Mouse (Mus musculus) gastrocnemius, postnatal 25 days (tissue): ENCODE data around the gene Brca1. TPM values are rescaled to one million over a fixed set of nuclear protein-coding genes. Genes with fewer than 3 reads are reported as not detected.
"Not testable (repeated sequence)": the region's sequence is repeated elsewhere in the genome, so short reads cannot be mapped to it uniquely, and the experiment has no call there.

Experiments
- DNase-seq: peaks from one replicate; pipeline ENCODE4 v3.0.0; 2022
- total RNA-seq, 2 experiments: library from RNA; stranded (reverse); gene quantifications; 1 replicate in 1 of 2; 2 replicates in 1 of 2; pipeline ENCODE4 v1.2.3; 2021

Brca1 gene
- total RNA-seq, 2 experiments from 2014 or later = 0.26 to 0.94 TPM

DNA sequence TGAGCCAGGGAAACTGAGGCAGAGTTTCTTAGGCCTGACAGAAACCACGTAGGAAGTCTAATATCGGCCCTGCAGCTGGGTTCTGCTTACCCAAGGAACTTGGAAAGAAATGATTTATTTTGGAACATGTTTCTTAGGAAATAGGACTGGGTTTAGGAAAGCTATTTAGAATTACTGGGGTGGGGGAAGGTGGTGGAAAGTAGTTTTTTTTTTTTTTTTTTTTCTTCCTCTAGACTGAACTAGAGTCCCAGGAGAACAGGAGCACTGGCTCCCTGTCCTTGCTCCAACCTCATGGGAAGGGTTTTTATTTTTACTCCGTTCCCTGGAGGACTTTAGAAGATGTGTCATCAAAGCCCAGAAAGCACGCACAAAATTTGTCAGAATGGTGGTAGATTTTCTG is 82.6 kb downstream of the Brca1 start:
- DNase-seq = no peak

DNA sequence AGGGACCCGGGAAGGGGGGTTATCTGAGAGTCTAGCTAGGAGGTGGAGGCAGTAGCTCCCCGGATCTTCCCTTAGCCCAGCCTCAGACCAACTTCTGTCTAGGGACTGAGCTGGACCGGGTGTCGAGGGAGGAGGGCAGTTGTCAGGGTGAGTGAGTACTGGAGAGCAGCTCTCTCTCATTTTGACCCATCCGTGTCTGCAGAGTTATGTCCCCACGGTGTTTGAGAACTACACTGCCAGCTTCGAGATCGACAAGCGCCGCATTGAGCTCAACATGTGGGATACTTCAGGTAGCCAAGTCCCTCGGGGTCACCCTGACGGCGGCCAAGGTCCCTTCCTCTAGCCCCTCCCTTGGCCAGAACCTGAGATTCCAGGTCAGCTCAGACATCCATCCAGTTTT is 83.0 kb downstream of the Brca1 start:
- DNase-seq = no peak

DNA sequence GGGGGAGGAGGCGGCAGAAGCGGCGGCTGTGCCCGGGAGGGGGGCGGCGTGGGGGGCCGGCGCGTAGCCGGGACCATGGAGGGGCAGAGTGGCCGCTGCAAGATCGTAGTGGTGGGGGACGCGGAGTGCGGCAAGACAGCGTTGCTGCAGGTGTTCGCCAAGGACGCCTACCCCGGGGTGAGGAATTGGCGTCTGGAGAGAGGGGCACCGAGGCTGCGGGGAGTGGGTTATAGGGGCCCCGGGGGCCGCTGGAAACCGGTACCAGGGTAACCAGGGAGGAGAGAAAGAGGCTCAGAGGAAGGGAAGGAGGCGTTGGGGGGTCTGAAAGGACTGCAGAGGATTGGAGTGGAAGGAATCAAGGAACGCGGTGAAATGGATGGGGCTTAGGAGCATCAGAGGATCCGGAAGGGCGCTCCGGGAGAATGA is 83.5 kb downstream of the Brca1 start:
- DNase-seq = no peak

DNA sequence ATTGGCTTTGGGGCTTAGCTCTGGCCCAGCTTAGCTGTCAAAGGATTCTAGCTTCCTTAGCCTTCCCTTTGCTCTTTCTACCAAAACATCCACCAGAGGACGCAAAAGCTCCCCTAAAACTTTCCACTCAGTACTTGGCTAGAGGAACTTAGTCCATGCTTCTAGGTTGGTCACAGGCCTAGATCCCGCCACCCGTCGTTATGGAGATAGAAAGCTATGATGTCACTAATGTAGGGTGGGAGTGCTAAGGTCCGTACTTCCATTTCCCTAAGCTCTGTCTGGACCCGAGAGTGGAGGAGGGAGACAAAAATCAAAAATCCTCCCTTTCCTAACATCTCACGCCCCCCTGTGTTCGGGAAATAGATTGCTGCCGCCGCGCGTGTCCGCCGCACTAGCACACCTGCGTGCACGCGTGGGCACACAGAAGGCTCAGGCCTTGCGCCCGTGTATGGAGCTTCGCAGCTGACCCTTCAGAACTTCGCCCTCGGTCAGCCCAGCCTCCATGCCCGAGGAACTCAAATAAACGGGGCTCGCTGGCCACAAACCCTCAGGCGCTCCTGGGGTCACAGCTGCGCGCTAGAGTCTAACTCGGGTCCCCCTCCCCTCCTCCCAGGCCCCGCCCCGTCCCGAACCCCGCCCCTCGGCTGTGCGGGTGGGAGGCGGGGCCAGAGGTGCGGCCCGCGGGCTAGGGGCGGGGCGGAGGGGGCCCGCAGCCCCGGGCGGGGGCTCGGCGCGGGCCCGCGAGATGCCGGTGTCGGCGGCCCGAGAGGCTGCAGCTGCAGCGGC is 84.1 kb downstream of the Brca1 start:
- peak; percentile 70 for DNase-seq

DNA sequence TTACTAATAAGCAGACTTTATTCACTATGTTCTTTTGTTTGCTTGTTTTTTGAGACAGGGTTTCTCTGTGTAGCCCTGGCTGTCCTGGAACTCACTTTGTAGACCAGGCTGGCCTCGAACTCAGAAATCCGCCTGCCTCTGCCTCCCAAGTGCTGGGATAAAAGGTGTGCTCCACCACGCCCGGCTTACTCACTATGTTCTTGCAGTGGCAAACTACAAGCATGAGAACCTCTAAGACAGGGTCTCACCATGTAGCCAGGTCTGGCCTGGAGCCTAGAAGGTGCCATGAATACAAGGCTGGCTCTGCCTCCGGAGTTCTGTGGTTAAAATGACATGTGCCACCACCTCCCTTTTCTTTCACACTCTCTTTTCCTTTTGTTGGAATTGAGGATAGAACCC is 85.2 kb downstream of the Brca1 start:
- not testable (repeated sequence) for DNase-seq

DNA sequence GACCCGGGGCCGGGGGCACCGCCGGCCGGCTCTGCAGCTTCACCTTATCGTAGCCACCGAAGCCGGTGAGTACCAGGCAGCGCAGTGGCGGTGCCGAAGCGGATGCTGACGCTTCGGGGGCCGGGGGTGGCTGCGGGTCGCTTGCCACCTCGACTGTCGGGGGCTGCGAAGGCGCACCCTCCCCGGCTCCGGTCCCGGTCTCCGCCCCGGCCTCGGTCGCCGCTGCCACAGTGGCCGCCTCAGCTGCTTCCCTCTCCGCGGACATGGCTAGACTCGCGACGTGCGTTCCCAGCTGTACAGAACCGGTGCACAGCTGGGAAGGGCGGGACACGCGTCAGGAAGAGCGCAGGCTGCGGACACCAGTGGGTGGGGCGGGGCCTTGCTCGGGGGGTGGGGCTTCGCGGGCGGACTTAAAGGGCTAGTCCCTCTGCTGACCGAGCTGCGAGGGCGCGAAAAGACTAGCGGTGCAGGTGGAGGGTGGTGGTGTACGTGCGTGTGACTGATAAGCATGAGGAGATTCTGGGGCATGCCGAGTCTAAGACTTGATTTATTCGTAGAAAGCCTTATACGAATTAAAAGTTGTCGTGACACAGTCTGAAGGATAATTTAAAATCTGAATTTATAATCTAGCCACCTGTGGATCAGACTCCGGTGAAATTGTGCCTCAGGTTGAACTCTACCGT is 85.7 kb downstream of the Brca1 start, which contains the start of gene Vat1:
TSS of gene Vat1 (minus strand) at position 362 of the 683 bp plus-strand sequence.
- DNase-seq = peak; percentile 80

DNA sequence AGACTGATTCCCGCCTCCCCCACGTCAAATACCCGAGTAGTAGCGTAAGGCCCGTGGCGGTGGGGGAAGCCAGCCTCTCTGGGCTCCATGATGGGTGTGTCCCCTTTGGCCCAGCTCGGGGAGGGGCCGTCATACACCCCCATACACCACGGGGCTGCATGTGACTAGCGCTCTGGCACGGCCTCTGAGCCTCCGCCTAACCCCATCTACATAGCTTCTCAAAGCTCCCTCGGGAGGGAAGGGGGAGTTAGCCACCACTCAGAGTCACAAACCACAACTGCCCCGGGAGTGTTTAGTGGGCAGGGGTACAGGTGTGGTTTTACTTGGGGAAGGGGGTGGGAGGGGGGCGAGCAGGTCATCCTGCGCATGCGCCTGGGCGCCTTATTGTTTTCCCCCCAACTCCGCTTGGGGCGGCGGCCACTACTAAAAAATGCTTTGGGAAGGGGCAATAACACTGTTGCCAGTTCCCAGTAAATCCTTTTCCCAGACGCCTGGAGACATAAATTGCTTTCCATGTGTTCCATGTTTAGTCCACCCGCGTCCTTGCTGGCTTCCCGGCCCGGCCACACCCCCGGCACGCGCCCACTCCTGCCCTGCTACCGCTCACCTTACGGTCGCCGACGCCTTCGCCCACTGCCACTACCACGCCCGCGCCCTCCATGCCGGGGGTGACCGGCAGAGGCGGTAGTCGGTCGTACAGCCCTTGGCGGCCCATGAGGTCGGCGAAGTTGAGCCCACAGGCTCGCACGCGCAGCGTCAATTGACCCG is 86.5 kb downstream of the Brca1 start:
- peak; percentile 83 for DNase-seq

DNA sequence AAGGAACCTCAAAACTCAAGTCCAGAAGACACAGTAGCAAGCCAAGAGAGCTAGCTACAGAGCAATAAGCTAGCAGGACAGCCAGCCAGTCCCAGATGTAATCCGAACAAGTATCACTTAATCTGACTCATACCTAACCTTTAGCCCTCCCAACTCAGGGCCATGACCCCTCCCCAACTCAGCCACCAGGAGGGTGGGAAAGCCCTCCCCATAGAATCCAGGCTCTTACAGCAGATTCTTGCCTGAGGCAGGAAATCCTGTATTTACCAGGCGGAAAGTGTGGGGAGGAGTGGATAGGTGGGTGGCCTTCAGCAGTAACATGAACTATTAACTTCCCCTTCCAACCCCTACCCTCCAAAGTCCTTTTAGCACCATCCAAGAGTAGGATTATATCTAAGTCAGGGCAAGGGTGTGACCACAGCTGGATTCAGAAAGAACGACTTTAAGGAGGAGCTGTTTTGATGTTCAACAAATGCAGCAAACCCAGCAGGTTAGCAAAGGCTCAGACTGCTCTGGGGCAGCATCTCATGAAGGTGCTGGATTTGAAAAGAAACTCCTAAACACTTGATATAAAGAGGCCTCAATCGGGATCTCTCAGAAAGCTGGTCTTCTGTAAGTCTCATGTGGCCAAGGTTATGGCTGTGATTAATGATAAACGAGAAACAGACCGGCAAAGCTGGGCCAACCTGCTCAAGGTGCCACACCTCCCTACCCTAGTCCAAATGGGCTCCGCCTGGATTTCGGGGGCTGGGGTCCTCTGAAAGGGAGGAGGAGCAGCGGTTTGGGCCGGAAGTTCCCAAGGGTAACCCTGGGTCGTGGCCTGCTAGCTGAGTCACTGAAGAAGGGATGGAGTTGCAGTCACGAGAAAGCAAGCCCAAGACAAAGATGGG is 87.3 kb downstream of the Brca1 start, which contains the start of gene Rnd2:
TSS of gene Rnd2 (plus strand) at position 789 of the 890 bp plus-strand sequence.
- DNase-seq = no peak

DNA sequence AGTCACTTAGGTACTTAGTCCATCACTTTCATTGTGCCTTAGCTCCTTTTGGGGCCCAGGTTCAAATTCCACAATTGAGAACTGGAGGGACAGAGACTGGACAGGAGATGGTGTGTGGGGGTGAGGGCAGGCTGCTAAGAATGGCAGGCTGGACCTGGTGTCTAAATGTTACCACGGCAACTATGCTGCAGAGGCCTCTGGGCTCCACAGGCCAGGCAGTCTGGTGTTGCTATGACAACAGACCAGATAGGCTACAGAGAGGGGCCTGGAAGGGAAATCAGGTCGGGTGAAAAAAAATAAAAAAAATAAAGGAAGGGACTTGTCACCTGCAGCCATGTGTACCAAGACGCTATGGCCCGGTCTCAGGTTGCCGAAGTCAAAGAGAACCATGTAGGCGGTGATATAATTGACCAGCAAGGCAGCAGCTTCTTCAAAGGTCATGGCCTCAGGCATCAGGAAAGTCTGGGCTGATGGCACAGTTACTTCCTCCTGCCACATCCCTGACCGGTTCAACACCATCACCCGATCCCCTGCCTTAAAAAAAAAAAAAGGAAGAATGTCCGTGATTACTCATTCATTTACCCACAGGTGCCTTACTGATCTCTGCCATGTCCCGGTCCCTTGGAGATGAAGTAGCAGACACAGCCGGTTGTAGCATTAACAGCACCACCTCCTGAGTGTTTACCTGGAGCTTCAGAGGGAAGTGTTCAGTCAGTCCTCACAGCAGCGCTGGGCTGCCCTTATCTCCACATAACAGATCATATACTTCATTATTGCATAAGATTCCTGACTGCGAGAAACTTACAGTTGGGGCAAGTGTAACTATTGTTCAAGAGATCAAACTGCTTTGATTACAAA is 88.9 kb downstream of the Brca1 start:
- no peak for DNase-seq

DNA sequence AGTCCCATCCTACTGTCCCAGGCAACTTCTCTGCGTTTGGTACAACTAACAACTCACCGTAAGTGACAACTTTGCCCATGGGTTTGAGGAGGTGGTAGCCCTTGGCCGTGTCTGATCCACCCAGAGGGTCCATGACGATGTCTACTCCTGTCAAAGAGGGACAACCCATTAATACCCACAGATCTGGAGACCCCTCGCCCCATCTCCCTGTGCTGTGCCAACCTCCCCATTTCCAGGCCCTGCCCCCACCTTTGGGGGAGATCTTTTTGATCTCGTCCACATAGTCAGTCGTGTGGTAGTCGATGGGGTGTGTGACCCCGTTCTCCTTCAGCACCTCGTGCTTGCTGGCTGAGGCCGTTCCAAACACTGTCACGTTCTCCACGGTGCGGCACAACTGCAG is 89.6 kb downstream of the Brca1 start:
- DNase-seq = no peak

DNA sequence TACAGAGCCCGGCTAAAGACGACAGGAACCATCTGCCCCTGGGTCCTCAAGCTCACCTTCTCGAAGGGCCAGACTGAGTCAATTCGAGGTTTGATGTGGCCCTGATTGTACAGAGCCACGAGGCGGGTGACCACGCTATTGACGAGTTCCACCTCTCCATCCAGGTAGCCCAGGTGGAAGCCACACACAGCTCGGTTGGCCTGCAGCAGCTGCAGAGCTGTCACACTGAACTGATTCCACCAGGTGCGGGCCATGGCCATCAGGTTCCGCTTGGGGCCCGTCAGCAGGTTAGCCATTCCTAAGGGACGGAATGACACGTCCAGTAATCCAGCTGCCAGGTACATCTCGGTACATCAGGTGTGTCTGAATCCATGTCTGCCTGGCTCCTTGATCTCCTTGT is 91.4 kb downstream of the Brca1 start:
- no peak for DNase-seq

DNA sequence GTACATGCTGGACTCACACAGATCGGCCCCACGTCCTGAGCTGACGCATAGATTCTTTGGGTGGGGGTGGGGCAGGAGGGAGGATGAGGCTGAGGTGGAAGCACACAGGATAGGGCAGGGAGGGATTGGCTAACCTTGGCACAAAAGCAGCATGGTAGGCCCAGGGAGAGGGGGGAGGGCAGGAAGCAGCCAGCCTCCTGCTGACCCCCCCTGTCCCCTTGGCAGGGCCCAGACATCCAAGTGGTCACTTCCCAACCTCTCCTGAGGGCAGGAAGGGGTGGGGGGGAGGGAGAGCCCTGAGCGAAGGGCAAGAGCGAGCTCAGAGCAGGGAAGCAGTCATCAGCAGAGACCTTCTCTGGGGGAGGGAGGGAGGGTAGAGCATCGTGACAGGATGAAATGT is 92.0 kb downstream of the Brca1 start:
- no peak for DNase-seq

DNA sequence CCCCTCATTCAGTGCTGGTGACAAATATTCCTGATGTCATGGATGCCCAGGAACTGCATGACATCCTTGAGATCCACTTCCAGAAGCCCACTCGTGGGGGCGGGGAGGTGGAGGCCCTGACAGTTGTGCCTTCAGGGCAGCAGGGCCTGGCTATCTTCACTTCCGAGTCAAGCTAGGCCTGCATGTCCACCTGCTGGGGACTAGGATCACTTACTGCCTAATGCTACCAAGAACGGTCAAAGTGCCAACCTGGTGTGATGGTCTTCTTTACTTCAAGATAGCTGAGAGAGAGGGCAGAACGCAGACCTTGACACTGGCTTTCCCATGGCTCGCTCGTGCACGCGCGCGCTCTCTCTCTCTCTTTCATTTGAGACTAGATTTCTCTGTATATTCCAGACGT is 93.5 kb downstream of the Brca1 start:
- DNase-seq = no peak

DNA sequence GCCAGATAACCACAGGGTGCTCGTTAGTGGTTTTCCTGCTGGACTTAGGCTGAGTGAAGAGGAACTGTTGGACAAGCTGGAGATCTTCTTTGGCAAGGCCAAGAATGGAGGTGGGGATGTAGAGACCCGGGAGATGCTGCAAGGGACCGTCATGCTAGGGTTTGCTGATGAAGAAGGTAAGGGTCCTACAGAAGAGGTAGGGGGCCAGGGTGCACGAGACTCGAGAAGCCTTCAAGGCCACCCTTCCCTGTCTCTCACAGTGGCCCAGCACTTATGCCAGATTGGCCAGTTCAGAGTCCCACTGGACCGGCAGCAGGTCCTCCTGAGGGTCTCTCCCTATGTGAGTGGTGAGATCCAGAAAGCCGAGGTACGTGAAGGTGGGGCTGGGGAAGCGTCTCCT is 94.1 kb downstream of the Brca1 start:
- DNase-seq = no peak

DNA sequence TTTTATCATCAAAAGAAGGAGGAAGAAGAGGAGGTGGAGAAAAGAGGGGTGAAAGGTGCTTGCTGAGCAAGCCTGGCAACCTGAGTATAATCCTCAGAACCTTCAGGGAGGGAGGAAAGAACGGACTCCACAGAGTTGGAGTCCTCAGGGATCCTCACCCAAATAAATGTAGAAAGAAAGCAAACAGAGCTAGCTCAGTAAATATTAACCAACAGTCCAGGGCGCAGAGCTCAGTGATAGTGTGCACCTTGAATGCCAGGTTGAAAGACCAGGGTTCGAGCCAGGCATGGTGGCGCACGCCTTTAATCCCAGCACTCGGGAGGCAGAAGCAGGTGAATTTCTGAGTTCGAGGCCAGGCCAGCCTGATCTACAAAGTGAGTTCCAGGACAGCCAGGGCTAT is 96.1 kb downstream of the Brca1 start:
- no peak for DNase-seq

DNA sequence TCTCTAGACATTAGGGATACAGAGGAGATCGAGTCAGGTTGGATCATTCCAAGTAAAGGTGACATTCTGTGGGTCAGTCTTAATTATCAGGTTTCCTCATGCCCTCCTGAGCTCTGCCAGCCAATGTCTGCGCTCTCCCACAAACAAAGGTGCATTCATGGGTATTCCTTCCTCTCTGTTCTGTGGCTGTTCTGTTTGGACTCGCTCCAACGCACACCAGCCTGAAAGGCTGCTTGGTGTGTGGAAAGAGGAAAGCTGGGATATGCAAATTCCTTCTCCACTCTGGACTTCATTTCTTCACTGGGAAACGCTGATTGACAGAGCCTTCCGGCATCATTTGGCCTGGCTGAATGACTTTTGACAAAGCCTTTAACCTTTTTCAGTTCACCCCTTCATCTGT is 97.1 kb downstream of the Brca1 start:
- no peak for DNase-seq

DNA sequence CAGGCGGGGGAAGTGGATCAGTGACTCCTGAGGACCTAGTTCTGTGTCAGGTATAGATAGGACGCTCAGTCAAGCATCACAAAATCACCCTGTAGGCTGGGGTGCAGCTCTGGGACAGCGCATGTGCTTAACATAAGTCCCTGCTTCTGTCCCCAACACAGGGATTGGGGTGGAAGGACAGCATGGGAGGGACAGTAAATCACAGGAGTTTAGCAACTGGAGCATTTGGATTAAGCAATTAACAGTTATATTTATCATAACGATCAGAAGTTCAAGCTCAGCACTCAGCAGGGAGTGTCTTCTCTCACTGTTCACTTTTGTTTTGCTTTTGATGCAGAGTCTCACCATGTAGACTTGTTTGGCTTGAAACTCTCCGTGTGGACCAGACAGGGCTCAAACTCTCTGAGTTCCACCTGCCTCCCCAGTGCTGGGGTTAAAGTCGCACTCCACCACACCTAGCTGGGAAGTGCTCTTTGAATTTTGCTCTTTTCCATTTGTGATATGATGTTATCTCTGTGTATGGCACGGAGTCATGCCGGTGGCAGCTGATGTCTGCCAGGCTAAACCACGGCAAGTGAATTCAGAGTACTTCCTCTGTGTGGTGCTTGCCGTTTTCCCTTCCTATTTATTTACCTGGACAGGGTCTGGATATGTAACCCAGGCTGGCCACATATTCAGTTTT is 99.5 kb downstream of the Brca1 start:
- DNase-seq = no peak

DNA sequence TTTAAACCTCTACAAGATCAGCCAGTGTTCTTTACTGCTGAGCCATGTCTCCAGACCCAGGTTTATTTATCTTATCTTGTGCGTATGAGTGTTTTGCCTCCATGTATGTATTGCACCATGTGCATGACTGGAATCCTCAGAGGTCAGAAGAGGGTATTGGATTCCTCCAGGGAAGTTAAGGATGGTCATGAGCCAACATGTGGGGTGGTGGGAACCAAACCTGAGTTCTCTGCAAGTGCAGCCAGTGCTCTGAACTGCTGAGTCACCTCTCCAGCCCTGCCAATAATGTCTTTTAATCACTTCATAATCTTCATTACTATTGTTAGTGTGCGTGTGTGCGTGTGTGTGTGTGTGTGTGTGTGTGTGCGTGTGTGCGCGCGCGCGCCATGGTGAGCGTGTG is 100.2 kb downstream of the Brca1 start:
- DNase-seq = no peak

DNA sequence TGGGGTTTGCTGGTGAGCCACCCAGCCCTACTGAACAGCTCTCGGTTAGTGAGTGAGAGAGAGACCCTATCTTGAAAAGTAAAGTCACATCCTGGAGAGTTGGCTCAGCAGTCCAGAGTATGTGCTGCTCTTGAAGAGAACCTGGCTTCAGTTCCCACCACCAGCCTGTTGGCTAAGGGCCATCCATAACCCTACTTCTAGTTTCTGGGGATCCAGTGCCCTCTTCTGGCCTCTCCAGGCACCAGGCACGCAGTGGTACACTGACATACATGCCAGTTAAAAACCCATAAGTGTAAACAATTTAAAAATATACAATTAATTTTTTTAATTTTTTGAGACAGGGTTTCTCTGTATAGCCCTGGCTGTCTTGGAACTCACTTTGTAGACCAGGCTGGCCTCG is 101.4 kb downstream of the Brca1 start:
- DNase-seq = no peak

DNA sequence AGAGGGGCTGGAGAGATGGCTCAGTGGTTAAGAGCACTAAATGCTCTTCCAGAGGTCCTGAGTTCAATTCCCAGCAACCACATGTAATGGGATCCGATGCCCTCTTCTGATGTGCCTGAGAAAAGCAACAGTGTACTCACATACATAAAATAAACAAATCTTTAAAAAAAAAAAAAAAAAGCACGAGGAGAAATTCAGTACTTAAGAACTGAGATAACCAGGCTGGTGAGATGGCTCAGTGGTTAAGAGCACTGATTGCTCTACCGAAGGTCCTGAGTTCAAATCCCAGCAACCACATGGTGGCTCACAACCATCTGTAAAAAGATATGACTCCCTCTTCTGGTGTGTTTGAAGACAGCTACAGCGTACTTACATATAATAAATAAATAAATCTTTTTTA is 102.2 kb downstream of the Brca1 start:
- not testable (repeated sequence) for DNase-seq
